In the genomic region with DNA sequence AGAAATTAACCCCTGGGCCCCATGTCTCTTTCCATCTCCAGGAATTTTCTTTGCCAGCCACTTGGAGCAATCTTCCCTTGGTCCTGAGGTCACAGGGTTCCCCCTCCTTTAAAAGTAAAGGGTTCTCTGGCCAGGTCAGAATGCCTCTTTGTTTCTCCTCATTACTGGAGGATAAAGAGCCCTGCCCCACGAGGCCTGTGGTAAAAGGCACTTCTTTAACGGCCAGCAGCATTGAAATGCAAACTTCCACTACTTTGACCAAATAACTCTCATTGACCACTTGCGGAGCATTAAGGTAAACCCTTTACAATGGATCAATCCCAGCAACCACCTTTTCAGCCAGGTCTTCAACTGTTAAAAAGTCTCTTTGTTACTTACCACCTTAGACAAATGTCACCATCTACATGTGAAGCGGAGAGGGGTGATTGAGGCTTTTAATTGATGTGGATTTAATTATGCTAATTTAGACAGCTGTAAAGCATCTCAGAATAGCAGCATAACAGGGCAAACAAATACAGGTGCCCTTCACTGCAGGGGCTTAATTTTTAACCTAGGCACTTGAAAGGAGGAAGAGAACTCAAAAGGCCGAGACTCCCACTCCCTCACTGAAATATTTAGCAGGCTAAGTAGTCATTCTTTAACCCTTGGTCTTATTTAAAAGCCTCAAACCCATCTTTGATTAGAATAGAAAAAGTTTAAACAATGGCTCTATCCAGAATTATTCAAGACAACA, we compare ENCODE assay signal across 20 mouse cellular contexts.
DNase-seq lines count a peak whose midpoint lies in the region; ATAC-seq lines count a peak whose summit lies in the region.
"Had no signal": no experiment of that assay in that cellular context is flagged by ENCODE, and none has a peak within 500 bp of the region (broad histone marks: within the 10 kb centered on the region; RNA-seq: fewer than 3 reads in every experiment).

No protein-coding gene starts in this region.

- no peaks in the 10 kb centered on the region for H3K9me3 ChIP-seq in forebrain, embryonic 13.5 days (replicated peaks)
- H3K9me3 ChIP-seq in forebrain, embryonic 16.5 days (ENCODE audit: control insufficient read depth, low read length), result no peaks in the 10 kb centered on the region
- no peaks in the 10 kb centered on the region for H3K9me3 ChIP-seq in kidney, embryonic 15.5 days (replicated peaks)
- H3K9me3 ChIP-seq: hindbrain, embryonic 13.5 days; limb, embryonic 13.5 days; midbrain, embryonic 13.5 days had no signal

- H3K36me3 ChIP-seq in forebrain, embryonic 13.5 days (ENCODE audit: poor library complexity, severe bottlenecking), result no peaks in the 10 kb centered on the region
- H3K36me3 ChIP-seq in forebrain, embryonic 16.5 days (ENCODE audit: control insufficient read depth, insufficient read depth), result no peaks in the 10 kb centered on the region
- H3K36me3 ChIP-seq in kidney, embryonic 15.5 days, result no peaks in the 10 kb centered on the region
- H3K36me3 ChIP-seq: hindbrain, embryonic 13.5 days; limb, embryonic 13.5 days; midbrain, embryonic 13.5 days had no signal

- H3K4me3 ChIP-seq in forebrain, embryonic 13.5 days, result no peak overlapping the region
- H3K4me3 ChIP-seq in forebrain, embryonic 16.5 days (replicated peaks; ENCODE audit: low read length), result no peak overlapping the region
- no peak overlapping the region for H3K4me3 ChIP-seq in kidney, embryonic 15.5 days (replicated peaks)
- H3K4me3 ChIP-seq: hindbrain, embryonic 13.5 days; layer of hippocampus, adult 2 months; left cerebral cortex, adult 2 months; limb, embryonic 13.5 days; midbrain, embryonic 13.5 days had no signal

- no peak overlapping the region for H3K9ac ChIP-seq in forebrain, embryonic 13.5 days
- H3K9ac ChIP-seq in forebrain, embryonic 16.5 days (replicated peaks; ENCODE audit: low read depth, low read length), result no peak overlapping the region
- H3K9ac ChIP-seq in kidney, embryonic 15.5 days, result no peak overlapping the region
- H3K9ac ChIP-seq: hindbrain, embryonic 13.5 days; limb, embryonic 13.5 days; liver, embryonic 14.5 days; midbrain, embryonic 13.5 days had no signal

- H3K27ac ChIP-seq in forebrain, embryonic 13.5 days, result no peak overlapping the region
- no peak overlapping the region for H3K27ac ChIP-seq in forebrain, embryonic 16.5 days (ENCODE audit: low read length)
- H3K27ac ChIP-seq in kidney, embryonic 15.5 days, result no peak overlapping the region
- H3K27ac ChIP-seq: hindbrain, embryonic 13.5 days; left cerebral cortex, adult 2 months; limb, embryonic 13.5 days; liver, embryonic 14.5 days; midbrain, embryonic 13.5 days had no signal

- DNase-seq in kidney, postnatal 25 days, result no peak
- DNase-seq in retina, embryonic 14.5 days (ENCODE audit: low spot score), result peak; percentile 9
- DNase-seq in retina, postnatal 1 day, result no peak
- no peak for DNase-seq in left cerebral cortex, postnatal 36 days (ENCODE audit: low spot score in 2 of 2)
- no peak for DNase-seq in layer of hippocampus, adult 9-11 months
- DNase-seq: cerebellum, adult 9-10 months; gastrocnemius, postnatal 25 days; lung, postnatal 36 days; right cerebral cortex, adult 18-20 months; thymus, adult 2 months had no signal

- WGBS in forebrain, embryonic 13.5 days, result 11% methylated on average over 5 of the region's 5 CpGs
- WGBS in forebrain, embryonic 16.5 days, result 19% methylated on average over 5 of the region's 5 CpGs
- 46% methylated on average over 5 of the region's 5 CpGs for WGBS in kidney, embryonic 15.5 days

- ATAC-seq in forebrain, embryonic 13.5 days, result peak; percentile 38; the same call in 1 of the 2 replicates
- ATAC-seq in forebrain, embryonic 16.5 days, result no peak
- peak; percentile 66; the same call in 1 of the 2 replicates for ATAC-seq in kidney, embryonic 15.5 days (replicated peaks; ENCODE audit: low FRiP score)
- ATAC-seq: intestine, postnatal 0 days had no signal

- no peak overlapping the region for H3K4me2 ChIP-seq in forebrain, embryonic 13.5 days
- H3K4me2 ChIP-seq in forebrain, embryonic 16.5 days (ENCODE audit: low read length), result no peak overlapping the region; the same call in 1 of the 2 replicates
- no peak overlapping the region for H3K4me2 ChIP-seq in kidney, embryonic 15.5 days
- H3K4me2 ChIP-seq: hindbrain, embryonic 13.5 days; limb, embryonic 13.5 days; midbrain, embryonic 13.5 days had no signal

- H3K27me3 ChIP-seq in forebrain, embryonic 13.5 days, result no peaks in the 10 kb centered on the region
- no peaks in the 10 kb centered on the region for H3K27me3 ChIP-seq in forebrain, embryonic 16.5 days (replicated peaks; ENCODE audit: control insufficient read depth, insufficient read depth, low read length)
- no peaks in the 10 kb centered on the region for H3K27me3 ChIP-seq in kidney, embryonic 15.5 days
- H3K27me3 ChIP-seq: hindbrain, embryonic 13.5 days; limb, embryonic 13.5 days; midbrain, embryonic 13.5 days had no signal

- intact Hi-C loops in left cerebral cortex, postnatal 36 days (cut with DNase I), result no loop called here

- peaks cover 24% of the 10 kb centered on the region for H3K4me1 ChIP-seq in forebrain, embryonic 13.5 days
- H3K4me1 ChIP-seq in forebrain, embryonic 16.5 days (replicated peaks; ENCODE audit: control insufficient read depth, insufficient read depth, low read length), result peaks cover 17% of the 10 kb centered on the region
- peaks cover 12% of the 10 kb centered on the region for H3K4me1 ChIP-seq in kidney, embryonic 15.5 days
